Mouse (Mus musculus) G1E (cell line): ENCODE results near the gene Clcnkb. TPM values are rescaled to one million over a fixed set of nuclear protein-coding genes. Genes with fewer than 3 reads are reported as not detected.
A peak's percentile ranks its signal among the peaks of the same experiment; 100 is the strongest.

ENCODE experiments used
- ATAC-seq: 2 replicates; pipeline ENCODE4 v1.8.0; 2016; ENCODE audit warnings: mild to moderate bottlenecking; ENCODE audit not compliant: insufficient number of reproducible peaks, poor library complexity, low FRiP score, severe bottlenecking; ENCODE audit errors: extremely low read depth
- DNase-seq: peaks from one replicate; pipeline ENCODE4 v3.0.0; 2012; ENCODE audit warnings: low spot score
- H3K27me3 ChIP-seq: 2 replicates; pipeline ENCODE4 v1.6.1; 2012; ENCODE audit warnings: mild to moderate bottlenecking, low read length, inconsistent platforms; ENCODE audit not compliant: insufficient read depth
- H3K36me3 ChIP-seq: replicated peaks from 2 replicates; pipeline ENCODE3; 2012; ENCODE audit warnings: mild to moderate bottlenecking, inconsistent platforms
- H3K4me1 ChIP-seq: 2 replicates; pipeline ENCODE4 v1.6.1; 2012; ENCODE audit warnings: low read depth, low read length, inconsistent platforms, mixed read lengths; ENCODE audit not compliant: insufficient read depth
- H3K4me3 ChIP-seq: 2 replicates; pipeline ENCODE4 v1.5.1; 2012; ENCODE audit warnings: low read depth, mild to moderate bottlenecking, inconsistent platforms, low read length, moderate library complexity, mixed read lengths
- H3K9me3 ChIP-seq: replicated peaks from 2 replicates; pipeline ENCODE4 v1.6.1; 2012; ENCODE audit warnings: inconsistent platforms
- CTCF ChIP-seq: IDR thresholded peaks from 2 replicates; pipeline ENCODE4 v1.5.1; 2012; ENCODE audit warnings: low read depth, low read length, inconsistent platforms, mixed read lengths
- GATA1 ChIP-seq: IDR thresholded peaks from 2 replicates; pipeline ENCODE4 v1.6.1; 2012; ENCODE audit warnings: borderline replicate concordance, low read length, inconsistent platforms, mixed read lengths
- GATA2 ChIP-seq: IDR thresholded peaks from 2 replicates; pipeline ENCODE4 v1.6.1; 2012; ENCODE audit warnings: low read depth, low read length, inconsistent platforms, borderline replicate concordance
- POLR2AphosphoS5 ChIP-seq: IDR thresholded peaks from 2 replicates; pipeline ENCODE4 v1.6.1; 2012; ENCODE audit warnings: low read depth, low read length, inconsistent platforms; ENCODE audit not compliant: insufficient replicate concordance
- TAL1 ChIP-seq: conservative IDR thresholded peaks from 2 replicates; pipeline ENCODE4 v1.6.1; 2012; ENCODE audit warnings: low read depth, low read length, inconsistent platforms, mixed read lengths
- polyA plus RNA-seq: library from polyadenylated mRNA; stranded (reverse); fragments of >175 nt; gene quantifications from 2 replicates; pipeline ENCODE4 v1.2.3, GENCODE M21; 2012
- total RNA-seq, 2 experiments: library from RNA; stranded (forward) in 1 of 2; stranded (reverse) in 1 of 2; fragments of 200-1000 nt in 1 of 2; fragments of >200 nt in 1 of 2; fragmentation: Nextera tagmentation in 1 of 2; gene quantifications; 2 replicates each; pipeline ENCODE4 v1.2.3; 2014 to 2017

Clcnkb gene
- total and polyA plus RNA-seq, 3 experiments, result 0.05 TPM; not detected in 2

DNA sequence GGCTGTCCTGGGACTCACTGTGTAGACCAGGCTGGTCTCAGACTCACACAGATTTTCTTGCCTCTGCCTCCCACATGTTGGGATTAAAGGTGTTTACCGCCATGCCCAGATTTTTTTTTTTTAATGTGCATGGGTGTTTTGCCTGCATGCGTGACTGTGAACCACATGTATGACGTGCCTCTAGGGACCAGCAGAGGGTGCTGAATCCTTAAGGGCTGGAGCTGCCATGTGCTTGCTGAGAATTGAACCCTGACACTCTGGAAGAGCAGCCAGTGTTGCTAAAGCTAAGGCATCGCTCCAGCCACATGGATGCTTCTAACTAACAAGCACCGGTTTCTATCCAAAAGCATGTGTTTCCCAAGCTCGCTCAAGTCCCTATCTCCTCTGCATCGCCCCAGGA lies 29.7 kb downstream of the Clcnkb start:
- no peak for TF ChIP-seq CTCF
- no peak for TF ChIP-seq GATA2
- peaks cover 18% of the 10 kb centered on the region; the same call in 1 of the 2 replicates for H3K27me3 ChIP-seq
- ATAC-seq (no peak), DNase-seq (no peak)
- H3K4me1 ChIP-seq, result no peaks in the 10 kb centered on the region; the same call in 1 of the 2 replicates
- no peaks in the 10 kb centered on the region for H3K36me3 ChIP-seq
- no peaks in the 10 kb centered on the region for H3K9me3 ChIP-seq
- no peak overlapping the region for H3K4me3 ChIP-seq

DNA sequence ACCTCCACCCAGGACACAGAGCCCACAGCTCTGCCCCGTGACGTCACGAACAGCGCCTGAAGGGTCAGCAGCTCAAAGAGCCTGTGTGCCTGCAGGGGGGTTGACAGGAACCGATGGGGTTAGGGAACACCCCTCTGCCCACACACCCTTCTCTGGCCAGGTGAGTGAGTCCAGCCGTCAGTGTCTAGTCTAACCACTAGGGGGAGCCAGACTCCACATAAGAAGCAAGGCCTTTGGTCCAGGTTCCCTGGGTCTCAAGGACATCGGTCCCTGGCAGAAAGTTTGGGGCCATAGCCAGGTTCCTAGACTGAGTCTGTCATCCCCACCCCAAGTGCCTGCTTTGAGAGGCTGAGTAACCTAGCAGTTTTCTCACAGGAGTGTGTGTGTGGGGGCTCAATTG lies 30.5 kb downstream of the Clcnkb start:
- peaks cover 21% of the 10 kb centered on the region; the same call in 1 of the 2 replicates for H3K27me3 ChIP-seq

DNA sequence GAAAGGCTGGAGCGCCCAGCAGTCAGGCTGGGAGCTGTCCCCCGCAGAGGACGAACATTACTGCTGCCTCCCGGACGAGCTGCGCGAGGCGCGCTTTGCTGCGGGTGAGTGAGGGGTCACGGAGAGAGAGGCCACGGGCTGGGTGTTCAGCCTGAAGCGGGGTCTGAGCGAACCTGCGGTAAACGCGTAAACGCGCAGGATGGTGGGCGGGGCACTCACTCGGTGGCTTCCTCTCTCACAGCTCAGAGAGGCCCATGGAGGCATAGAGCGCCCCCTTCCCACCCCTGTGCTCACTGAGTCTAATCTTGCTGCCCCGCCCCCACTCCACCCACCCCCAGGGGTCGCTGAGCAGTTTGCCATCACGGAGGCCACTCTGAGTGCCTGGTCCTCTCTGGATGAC lies 33.4 kb downstream of the Clcnkb start:
- Histone ChIP-seq H3K27me3 (peaks cover 12% of the 10 kb centered on the region; the same call in 1 of the 2 replicates), H3K4me1 (no peaks in the 10 kb centered on the region; the same call in 1 of the 2 replicates), H3K9me3 (no peaks in the 10 kb centered on the region), H3K4me3 (no peak overlapping the region), H3K36me3 (no peaks in the 10 kb centered on the region)
- no peak for DNase-seq
- no peak for ATAC-seq
- TF ChIP-seq TAL1, result no peak
- TF ChIP-seq POLR2AphosphoS5, result no peak
- no peak for TF ChIP-seq GATA1
- no peak for TF ChIP-seq GATA2
- TF ChIP-seq CTCF, result no peak

More for the DNA sequence above, 30.5 kb downstream of the Clcnkb start:
- ATAC-seq (0 out of 2 replicates have a peak, but pooled peaks have one; percentile 34), DNase-seq (peak; percentile 60)
- H3K36me3 ChIP-seq, result no peaks in the 10 kb centered on the region
- H3K9me3 ChIP-seq, result no peaks in the 10 kb centered on the region
- TF ChIP-seq POLR2AphosphoS5, result no peak
- TF ChIP-seq CTCF, result peak; percentile 76
- no peak overlapping the region for H3K4me3 ChIP-seq
- no peaks in the 10 kb centered on the region; the same call in 1 of the 2 replicates for H3K4me1 ChIP-seq

DNA sequence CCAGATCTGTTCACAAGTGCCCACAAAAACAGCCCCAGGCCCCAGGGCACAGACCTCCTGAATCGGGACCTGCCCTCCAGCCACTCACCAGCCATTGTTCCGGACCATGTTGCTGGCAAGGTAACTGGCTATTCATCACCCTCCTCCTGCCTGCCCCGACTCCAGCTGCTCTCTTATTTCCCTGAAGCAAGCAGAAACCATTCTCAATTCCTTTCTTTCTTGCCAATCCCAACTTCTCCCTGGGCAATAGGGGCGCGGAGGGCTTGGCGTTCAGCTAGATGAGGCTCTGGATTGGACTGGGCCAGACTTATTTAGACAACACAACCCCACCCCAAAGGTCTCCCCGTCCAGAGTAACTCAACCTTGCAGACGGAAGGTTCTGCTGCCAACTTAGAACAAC lies 36.1 kb downstream of the Clcnkb start:
- H3K27me3 ChIP-seq, result peaks cover 18% of the 10 kb centered on the region; the same call in 1 of the 2 replicates
- DNase-seq, result no peak
- no peaks in the 10 kb centered on the region for H3K9me3 ChIP-seq
- no peak for ATAC-seq
- H3K4me1 ChIP-seq, result no peaks in the 10 kb centered on the region
- TF ChIP-seq CTCF (no peak), TAL1 (no peak), POLR2AphosphoS5 (no peak), GATA1 (no peak), GATA2 (no peak)
- no peaks in the 10 kb centered on the region for H3K36me3 ChIP-seq
- no peak overlapping the region for H3K4me3 ChIP-seq

DNA sequence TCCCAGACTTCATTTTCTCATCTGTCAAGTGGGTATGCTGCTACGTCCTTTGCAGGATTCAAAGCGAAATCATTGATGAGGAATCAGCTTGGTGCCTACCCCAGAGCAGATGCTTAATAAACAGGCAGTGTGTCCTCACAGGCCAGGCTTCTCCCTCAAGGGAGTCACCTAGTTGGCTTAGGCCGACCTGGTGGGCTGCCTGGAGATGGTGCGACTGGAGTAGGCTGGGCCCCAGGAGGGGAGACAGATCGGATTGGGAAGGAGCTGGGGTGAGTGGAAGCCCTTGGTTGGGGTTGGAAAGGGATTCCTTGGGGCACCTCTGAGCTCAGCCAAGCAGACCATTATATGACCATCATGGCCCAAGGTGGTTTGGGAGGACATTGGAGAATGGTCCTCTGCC lies 43.4 kb downstream of the Clcnkb start:
- Histone ChIP-seq H3K4me3 (no peak overlapping the region), H3K4me1 (no peaks in the 10 kb centered on the region), H3K27me3 (peaks cover 17% of the 10 kb centered on the region), H3K36me3 (no peaks in the 10 kb centered on the region), H3K9me3 (no peaks in the 10 kb centered on the region)
- TF ChIP-seq TAL1, result no peak
- no peak for TF ChIP-seq POLR2AphosphoS5
- TF ChIP-seq CTCF, result no peak
- TF ChIP-seq GATA2, result no peak
- TF ChIP-seq GATA1, result no peak
- ATAC-seq, result no peak
- DNase-seq, result no peak

DNA sequence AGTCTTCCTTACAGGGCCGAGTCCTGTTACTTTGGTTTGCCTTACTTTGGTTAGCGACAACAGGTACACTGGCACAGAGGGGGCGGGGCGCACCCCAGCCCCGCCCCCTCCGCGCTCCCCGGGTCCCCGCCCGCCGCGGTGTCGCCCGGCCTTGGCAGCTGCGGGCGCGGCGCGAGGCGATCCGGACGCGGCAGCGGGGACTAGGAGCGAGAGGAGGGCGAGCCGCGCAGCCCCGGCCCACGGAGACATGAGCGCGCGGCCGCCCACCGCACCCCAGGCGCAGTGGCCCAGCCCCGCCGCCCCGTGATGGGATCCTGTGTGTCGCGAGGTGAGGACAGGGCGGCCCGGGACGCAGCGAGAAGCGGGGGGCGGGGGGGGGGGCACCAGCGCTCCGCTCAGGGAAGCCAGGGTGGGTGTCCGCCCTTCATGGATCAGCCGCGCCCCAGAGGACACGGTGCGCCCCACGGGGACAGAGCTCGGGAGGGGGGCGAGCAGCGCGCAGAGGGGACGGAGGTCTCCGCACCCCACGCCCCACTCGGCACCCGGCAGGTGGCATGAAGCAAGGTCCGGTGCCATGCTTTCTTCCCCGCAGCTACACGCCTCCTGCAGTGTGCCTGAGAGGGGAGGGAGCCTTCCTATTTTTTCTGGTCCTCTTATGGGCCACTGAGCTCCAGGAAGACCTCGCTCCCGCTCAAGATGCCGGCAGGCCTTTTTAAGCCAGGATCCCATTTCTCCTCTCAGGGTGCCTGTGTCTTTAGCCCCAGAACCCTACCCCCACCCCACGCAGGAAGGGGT lies 47.6 kb downstream of the Clcnkb start, which contains the start of gene Fam131c:
Gene Fam131c (plus strand): TSS at position 224 of the 795 bp plus-strand sequence.
- no peaks in the 10 kb centered on the region for H3K36me3 ChIP-seq
- ATAC-seq (no peak), DNase-seq (no peak)
- no peaks in the 10 kb centered on the region for H3K4me1 ChIP-seq
- peaks cover 10% of the 10 kb centered on the region for H3K27me3 ChIP-seq
- H3K4me3 ChIP-seq, result no peak within 1 kb of the TSS
- no peak for TF ChIP-seq POLR2AphosphoS5
- TF ChIP-seq CTCF, result no peak
- no peak for TF ChIP-seq GATA2
- TF ChIP-seq GATA1, result no peak
- TF ChIP-seq TAL1, result no peak
- no peaks in the 10 kb centered on the region for H3K9me3 ChIP-seq
